Mouse (Mus musculus): ENCODE measurements around the gene Syt9.

The Syt9 gene

DNA sequence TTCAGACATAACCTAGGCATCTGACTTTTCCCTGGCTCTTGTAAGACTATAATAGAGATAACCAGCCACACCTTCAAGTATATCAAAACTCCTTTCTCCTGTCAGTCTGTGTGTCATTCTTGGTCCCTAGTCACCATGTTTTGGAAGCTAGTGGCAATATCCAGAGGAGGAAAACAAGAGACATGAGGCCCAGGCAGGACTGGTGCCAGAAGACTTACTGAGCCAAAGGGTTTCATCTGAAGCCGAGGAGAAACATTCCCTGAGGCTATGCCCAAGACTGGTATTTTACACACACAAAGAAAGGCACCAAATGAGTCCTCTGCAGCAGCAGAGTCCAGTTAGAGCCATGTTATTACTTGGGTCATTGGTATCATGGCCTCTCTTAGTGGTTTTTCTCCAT lies 174.5 kb downstream of the Syt9 start:
- no peak for DNase-seq (ENCODE audit: low spot score)

DNA sequence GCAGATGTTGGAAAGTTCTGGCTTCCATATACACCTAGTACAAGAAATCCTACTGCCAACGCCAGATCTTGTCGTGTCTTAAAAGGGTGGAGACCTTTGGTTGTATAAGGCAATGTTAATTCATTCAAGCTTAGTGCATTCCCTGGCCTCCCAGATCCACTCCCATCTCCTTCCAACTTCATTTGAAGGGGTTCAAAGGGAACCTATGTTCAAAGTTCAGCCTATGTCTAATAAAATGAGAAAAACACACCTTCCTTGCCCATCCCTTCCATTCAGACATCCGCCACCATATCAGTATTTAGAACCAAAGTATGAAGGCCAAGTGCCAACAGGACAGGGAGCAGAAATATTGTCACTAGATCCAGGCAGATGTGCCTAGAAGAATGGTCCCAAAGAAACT lies 177.3 kb downstream of the Syt9 start:
- DNase-seq (ENCODE audit: low spot score), result no peak

DNA sequence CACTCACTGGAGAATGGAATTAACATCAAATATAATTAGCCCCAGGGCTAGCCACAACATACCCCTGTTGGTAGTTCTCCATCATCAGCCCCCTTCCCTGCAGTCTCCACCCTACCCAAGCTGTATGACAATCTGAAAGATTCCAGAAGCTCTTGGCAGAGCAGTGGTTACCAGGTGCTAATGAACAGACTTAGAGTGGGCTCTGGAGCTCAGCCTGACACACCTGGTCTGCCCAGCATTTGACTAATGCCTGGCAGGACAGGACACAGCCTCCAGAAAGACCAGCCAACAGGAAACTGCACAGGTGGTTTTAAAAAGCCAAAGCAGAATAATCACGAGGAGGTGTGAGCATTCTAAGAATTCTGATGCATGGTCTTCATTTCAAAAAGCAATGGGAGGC lies 182.9 kb downstream of the Syt9 start:
- no peak for DNase-seq (ENCODE audit: low spot score)

DNA sequence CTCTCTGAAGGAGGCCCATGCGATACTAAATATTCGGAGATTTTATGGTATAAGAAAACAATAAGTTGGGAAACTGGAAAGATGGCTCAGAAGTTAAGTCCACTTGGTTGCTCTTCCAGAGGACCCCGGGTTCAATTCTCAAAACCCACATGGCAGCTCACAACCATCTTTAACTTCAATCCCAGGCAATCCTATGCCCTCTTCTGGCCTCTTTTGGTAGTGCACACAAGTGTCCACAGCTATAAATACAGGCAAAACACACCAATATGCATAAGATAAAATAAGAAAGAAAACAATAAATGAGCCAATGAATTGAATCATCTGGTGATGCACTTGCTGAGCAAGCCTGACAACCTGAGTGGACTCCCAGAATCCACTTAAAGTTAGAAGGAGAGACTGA lies 185.4 kb downstream of the Syt9 start:
- no peak for DNase-seq (ENCODE audit: low spot score)

DNA sequence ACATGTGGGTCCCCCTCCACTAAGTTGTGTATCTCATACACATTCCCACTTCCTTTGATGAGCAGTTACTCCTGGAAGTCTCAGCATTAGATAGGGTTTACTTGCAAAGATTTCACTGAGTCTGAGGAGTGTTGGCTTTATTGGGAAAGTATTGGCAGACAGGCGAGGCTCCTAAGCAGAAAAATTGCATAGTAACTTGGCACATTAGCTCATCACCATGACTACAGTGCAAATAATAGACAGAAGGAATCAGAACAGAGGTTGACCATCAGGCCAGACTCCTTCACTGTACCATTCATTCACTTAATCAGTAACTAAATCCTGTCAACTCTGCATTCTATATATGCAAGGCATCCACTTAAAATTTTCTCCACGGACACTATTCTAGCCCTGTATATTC lies 190.1 kb downstream of the Syt9 start:
- no peak for DNase-seq (ENCODE audit: low spot score)

DNA sequence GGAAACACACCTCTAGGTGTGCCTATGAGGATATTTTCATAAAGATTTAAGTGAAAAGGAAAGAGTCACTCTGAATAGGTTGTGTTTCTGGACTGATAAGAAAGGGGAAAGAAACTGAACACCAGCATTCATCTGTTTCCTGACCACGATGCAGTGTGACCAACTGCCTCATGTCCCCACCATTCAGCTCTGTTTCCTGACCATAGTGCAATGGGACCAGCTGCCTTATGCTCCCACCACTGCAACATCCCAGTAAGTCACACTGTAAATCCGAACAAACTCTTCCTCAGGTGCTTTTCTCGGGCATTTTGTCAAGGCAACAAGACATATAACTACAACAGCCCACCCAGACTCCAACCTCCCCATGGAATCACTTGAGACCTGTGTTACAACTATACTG lies 191.1 kb downstream of the Syt9 start:
- DNase-seq (ENCODE audit: low spot score), result no peak

DNA sequence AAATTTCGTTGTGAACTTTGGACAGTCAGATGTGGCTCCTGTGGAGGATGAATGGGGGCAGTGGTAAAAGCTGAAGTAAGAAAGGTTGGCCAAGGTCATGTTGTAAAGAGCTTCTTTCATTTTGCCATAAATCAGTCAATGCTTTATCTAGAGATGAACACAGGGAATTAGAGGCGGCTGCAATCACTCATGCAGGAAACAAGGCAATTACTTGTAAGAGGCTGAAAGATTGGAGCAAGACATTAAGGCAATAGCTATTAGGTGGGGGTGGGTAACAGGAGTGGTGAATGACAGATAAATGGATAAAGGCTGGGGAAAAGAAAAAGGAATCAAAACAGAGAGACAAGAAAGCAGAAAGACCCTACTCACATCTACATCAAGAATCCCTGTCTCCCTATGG lies 193.2 kb downstream of the Syt9 start:
- DNase-seq (ENCODE audit: low spot score), result no peak

DNA sequence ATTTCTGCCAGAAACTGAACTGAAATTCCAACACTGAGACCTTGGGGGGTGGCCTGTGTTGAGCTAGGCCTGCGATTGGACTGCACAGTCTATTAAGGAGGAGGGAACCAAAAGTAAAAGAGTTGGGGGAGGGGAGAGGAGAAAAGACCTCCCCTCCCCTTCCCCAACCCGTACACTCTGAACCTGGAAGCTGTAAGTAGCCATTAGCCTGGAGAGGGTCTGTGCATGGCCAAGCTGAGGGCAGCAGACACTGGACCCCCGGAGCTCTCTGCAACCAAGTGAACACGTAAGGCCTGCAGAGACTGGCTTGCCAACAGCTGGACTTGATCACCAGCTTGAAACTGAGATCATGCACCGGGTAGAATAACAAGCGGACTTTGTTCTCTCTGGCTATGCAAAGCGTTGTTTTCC lies 196.7 kb downstream of the Syt9 start, which contains the start of gene Olfml1:
Olfml1 (plus strand) TSS at position 186 of the 411 bp plus-strand sequence.
- peak; percentile 17 for DNase-seq (ENCODE audit: low spot score)

DNA sequence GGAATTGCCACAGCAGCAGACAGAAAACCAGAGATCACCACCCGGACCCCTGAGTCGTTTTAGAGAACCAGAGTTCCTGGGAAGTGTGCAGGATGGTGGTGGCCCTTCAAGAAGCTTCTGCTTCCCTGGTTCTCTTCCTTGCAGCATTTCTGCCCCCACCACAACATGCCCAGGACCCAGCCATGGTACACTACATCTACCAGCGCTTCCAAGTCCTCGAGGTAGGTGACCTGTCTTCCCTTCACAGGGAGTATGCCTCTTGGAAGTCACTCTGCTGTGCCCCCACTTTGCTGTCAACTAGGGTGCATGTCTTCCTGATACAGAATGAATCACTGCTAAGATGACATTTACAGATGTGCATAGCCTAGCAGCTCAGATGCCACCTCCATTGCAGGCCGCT lies 197.1 kb downstream of the Syt9 start:
- no peak for DNase-seq (ENCODE audit: low spot score)

DNA sequence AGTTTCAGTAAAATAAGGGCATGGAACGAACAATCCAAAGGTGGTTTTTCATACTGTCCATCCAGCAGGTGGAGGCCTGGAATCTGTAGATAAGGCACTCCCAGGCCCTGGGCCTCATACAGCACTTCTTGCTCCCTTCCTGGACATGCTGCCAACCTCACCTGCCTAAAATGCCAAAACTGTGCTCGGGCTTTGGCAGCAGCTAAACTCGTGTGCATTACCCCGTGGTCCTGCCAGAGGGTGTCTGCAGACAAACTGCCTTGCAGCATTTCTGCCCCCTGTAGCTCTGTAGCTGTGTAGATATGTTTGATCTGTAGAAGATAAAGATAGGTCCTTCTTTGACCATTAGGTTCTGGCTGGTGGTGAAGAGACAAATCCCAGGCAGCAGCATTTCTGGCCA lies 198.4 kb downstream of the Syt9 start:
- DNase-seq (ENCODE audit: low spot score), result no peak

DNA sequence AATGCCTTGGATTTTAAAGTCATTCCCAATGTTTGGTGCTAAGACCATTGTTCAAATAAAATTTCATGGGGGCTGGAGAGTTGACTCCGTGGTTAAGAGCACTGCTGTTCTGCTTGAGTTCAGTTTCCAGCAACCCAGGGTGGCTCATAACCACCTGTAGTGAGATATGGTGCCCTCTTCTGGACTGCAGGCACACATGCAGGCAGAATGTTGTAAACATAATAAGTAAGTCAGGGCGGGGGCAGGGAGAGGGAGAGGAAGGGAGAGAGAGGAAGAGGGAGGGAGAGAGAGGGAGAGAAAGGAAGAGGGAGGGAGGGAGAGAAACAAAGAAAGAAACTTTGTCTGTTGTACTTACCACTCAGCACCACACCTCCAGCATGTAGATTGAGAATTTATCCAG lies 203.3 kb downstream of the Syt9 start:
- DNase-seq (ENCODE audit: low spot score), result no peak

DNA sequence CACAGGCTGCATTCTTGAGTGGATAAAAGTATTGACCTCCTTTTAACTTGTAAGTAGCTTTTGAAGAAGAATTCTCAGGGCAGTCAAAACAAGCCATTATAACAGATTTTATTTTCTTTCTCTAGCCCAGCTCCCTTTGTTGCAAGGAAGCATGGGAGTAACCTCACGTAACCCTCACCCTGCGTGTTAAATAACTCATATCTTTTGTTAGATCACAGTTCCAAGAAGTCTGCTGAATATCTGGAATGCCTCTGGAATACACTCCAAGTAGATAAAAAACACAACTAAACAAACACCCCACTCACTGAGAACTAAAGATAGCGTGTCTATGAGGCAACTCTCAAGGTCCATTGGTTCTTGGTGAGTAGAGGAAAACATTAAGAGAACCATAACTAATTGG lies 203.7 kb downstream of the Syt9 start:
- DNase-seq (ENCODE audit: low spot score), result no peak

DNA sequence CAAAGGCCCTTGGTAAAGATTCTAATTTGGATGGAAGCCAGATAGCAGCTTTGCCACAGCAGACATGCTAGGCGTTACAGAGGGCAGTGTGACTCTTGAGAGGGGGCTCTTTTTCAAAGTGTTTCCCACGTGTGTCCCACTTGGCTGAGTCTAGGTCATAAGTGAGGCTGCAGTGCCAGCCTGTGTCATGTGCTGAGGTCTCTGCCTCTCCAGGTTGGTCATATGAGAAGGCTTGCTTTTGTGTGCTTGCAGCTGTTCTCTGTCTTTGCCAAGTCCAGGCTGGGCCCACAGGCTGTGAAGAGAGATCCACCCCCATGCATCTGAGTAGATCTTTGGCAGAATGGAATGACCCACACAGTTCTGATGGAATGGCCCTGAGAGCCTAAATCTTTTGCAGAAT lies 222.1 kb downstream of the Syt9 start:
- DNase-seq (ENCODE audit: low spot score), result no peak

DNA sequence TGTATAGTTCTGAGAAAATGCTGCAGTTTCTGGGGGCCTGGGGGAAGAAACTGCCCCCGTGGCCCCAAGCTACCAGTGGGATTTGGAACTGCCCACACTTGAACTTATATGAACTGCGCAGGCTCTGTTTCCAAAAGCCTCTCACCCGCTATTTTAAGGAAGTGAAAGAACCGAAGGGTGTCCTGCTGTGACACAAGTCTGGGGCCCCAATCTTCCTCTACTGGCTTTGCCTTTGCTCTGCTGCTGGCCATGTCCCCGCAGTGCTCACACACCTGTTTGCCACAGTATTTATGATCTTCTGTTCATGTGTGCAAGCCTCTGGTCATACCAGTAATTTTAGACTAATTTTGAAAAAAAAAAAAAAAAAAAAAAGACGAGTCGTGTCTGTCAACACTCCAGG lies 223.4 kb downstream of the Syt9 start:
- DNase-seq (ENCODE audit: low spot score), result no peak

DNA sequence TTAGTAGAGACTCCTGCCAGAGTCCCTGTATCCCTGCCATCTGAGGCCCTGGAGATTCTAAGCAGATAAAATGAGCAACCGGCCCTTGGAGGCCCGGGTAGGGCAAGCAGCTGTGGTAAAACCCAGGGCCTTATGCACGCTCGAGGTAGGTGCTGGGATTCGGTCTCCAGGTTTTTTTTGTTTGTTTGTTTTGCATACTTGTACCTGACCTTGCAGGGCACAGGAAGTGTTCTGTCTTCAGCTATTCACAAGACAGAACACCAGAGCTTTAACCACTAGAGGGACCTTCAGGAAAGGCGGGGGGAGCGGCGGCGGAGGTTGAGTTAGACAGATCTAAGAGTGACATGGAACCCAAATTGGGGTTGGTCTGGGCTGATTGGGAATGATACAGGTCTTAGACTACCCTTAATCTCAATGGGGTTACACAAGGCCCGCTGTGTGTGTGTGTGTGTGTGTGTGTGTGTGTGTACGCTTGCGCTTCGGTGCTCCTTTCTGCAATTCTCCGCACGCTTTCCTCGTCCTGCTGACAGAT lies 223.9 kb downstream of the Syt9 start:
- no peak for DNase-seq (ENCODE audit: low spot score)

DNA sequence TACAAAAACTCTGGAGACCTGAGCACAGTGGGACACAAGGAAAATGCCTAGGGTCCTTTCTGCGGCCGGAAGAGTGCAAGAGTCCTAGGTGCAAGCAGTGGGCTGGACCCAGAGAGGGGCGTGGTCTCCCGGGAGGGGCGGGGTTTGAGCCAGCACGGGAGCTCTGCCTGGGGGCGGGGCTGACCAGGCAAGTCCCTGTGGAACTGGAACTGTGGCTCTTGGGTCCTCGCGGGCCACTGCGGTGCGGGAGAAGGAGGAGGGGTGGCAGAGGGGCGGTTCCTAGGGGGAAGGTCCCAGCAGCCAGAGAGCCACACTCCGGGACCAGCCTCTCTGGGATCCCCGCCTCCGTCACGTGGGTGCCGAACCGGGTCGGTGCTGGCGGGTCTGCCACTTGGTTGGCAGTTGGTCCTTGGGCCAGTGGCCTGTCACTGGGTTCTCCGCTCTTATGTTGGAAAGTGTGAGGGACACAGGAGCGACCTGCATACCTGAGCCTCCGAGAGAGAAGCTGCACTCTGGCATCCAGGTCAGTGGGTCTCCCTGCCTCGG lies 224.4 kb downstream of the Syt9 start, which contains the start of gene Ppfibp2:
Ppfibp2 (plus strand) TSS at position 351 of the 546 bp plus-strand sequence.
- DNase-seq (ENCODE audit: low spot score), result peak; percentile 71

DNA sequence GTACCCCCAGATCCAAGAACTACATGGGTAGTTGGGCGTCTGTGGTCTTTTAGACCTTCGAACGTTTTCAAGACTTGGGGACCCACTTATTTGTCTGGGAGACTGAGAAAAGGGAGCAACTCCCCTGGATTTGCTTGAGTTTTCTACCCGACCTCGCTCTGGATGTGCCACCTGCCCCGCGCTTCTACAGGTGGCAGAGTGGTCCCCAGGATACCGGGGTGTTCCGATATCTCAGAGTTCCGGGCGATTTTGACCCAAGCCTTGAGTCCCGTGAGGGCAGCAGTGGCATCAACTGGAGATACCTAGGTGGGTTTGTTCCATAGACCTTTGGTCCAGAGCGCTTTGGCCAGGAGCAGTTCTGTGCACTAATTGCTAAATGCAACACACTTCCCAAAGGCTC lies 224.9 kb downstream of the Syt9 start:
- DNase-seq (ENCODE audit: low spot score), result no peak

DNA sequence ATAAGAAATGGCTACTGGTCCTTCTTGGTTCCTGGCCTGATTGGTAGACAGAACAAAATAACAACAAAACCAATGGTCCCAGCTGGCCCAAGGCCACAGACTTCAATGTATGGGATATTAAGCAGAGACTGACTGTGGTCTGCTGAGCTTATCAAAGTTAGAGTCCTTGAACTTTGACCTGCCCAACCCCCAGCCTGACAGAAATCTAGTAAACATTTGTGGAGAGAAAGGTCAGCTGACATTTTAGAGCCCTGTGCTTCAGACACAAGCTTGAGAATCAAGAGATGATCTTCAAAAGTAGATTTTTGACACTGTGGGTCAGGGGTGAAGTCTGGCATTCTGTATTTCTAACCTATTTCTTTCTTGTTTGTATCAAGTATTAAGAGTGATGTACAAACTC lies 226.2 kb downstream of the Syt9 start:
- no peak for DNase-seq (ENCODE audit: low spot score)

DNA sequence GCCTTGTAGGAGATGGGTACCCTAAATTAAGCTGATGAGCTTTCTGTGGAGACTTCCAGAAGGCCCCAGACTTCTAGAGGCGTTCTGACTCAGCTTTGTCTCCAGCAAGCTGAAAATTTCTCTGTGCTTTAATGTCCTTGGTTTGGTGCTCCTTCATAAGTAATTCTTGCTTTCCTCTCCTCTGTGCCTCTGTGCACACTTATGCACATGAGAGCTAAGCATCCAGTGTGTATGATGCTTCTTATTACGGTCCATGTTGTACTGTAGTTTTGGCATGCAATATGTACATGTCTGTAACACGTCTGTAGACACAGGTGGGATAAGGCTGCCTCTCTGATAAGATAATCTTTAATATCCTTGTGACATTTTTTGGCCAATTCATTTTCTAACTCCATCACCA lies 227.4 kb downstream of the Syt9 start:
- no peak for DNase-seq (ENCODE audit: low spot score)

Measured in ovary, postnatal 10 days (tissue).